Mouse (Mus musculus) cerebellum, adult 9-11 months (tissue): ENCODE measurements around the gene Dot1l.

ENCODE experiments used
- DNase-seq: peaks from one replicate; pipeline ENCODE4 v3.0.0; 2022

The Dot1l gene

GRCm38 (mm10) chr10:80838346-80838912 is 83.4 kb downstream of the Dot1l start:
- DNase-seq, result peak; percentile 61

- DNase-seq, result no peak
Measured at GRCm38 (mm10) chr10:80839848-80840247, 84.8 kb downstream of the Dot1l start.

GRCm38 (mm10) chr10:80841685-80842084 is 86.7 kb downstream of the Dot1l start:
- DNase-seq, result peak; percentile 59

GRCm38 (mm10) chr10:80842334-80842733 is 87.3 kb downstream of the Dot1l start:
- no peak for DNase-seq

GRCm38 (mm10) chr10:80843087-80843930 is 88.3 kb downstream of the Dot1l start:
- peak; percentile 76 for DNase-seq

GRCm38 (mm10) chr10:80843931-80844547 is 89.0 kb downstream of the Dot1l start, which contains the start of gene Lingo3:
Gene Lingo3, minus strand, starts transcription at chr10:80844039.
- peak; percentile 86 for DNase-seq
